Mouse (Mus musculus) MEL (cell line): ENCODE measurements around the gene Tm9sf4. TPM values are rescaled to one million over a fixed set of nuclear protein-coding genes. Genes with fewer than 3 reads are reported as not detected.
A peak's percentile ranks its signal among the peaks of the same experiment; 100 is the strongest.

ENCODE experiments used
- DNase-seq: peaks from one replicate; pipeline ENCODE4 v3.0.0; 2011; ENCODE audit warnings: low read depth, low spot score
- H3K27ac ChIP-seq: 2 replicates; pipeline ENCODE4 v1.5.1; 2012; ENCODE audit warnings: low read depth, mild to moderate bottlenecking, control low read depth, low read length, moderate library complexity; ENCODE audit not compliant: control insufficient read depth
- H3K27me3 ChIP-seq, 2 experiments: fragments of 150-350 bp in 1 of 2; sonication (generic) in 1 of 2; 2 replicates each; pipeline ENCODE4 v1.6.1; 2012; ENCODE audit warnings: low read length in 2 of 2, mild to moderate bottlenecking in 2 of 2, improper control_type of control experiment in 1 of 2, moderate library complexity in 1 of 2; ENCODE audit not compliant: insufficient read depth in 2 of 2, control insufficient read depth in 1 of 2
- H3K36me3 ChIP-seq, 2 experiments: 2 replicates each; pipeline ENCODE4 v1.6.1; 2012 to 2014; ENCODE audit warnings: low read length in 2 of 2, improper control_type of control experiment in 1 of 2, inconsistent platforms in 1 of 2, mild to moderate bottlenecking in 1 of 2; ENCODE audit not compliant: insufficient read depth in 2 of 2, control insufficient read depth in 1 of 2
- H3K4me1 ChIP-seq, 2 experiments: fragments of 150-350 bp in 1 of 2; sonication (generic) in 1 of 2; 2 replicates each; pipeline ENCODE4 v1.6.1; 2012; ENCODE audit warnings: low read length in 2 of 2, improper control_type of control experiment in 1 of 2, mild to moderate bottlenecking in 1 of 2; ENCODE audit not compliant: insufficient read depth in 2 of 2, control insufficient read depth in 1 of 2
- H3K4me3 ChIP-seq, 2 experiments: fragments of 150-350 bp in 1 of 2; sonication (generic) in 1 of 2; 2 replicates each; pipeline ENCODE4 v1.5.1; 2012; ENCODE audit warnings: low read depth in 2 of 2, low read length in 2 of 2, mild to moderate bottlenecking in 2 of 2, moderate library complexity in 2 of 2, control low read depth in 1 of 2, improper control_type of control experiment in 1 of 2; ENCODE audit not compliant: control insufficient read depth in 1 of 2, insufficient read depth in 1 of 2
- H3K79me2 ChIP-seq: 2 replicates; pipeline ENCODE4 v1.6.1; 2012; ENCODE audit warnings: mild to moderate bottlenecking, low read length, moderate library complexity; ENCODE audit not compliant: control insufficient read depth, poor library complexity, insufficient read depth
- H3K9ac ChIP-seq: 2 replicates; pipeline ENCODE4 v1.6.1; 2012; ENCODE audit warnings: low read depth, mild to moderate bottlenecking, control low read depth, low read length, moderate library complexity; ENCODE audit not compliant: control insufficient read depth, poor library complexity, severe bottlenecking
- H3K9me3 ChIP-seq: fragments of 150-350 bp; sonication (generic); replicated peaks from 2 replicates; pipeline ENCODE4 v1.6.1; 2012; ENCODE audit warnings: mild to moderate bottlenecking, low read length, improper control_type of control experiment, moderate library complexity; ENCODE audit not compliant: insufficient read depth
- BHLHE40 ChIP-seq: IDR thresholded peaks from 2 replicates; pipeline ENCODE4 v1.6.1; 2012; ENCODE audit warnings: low read depth, mild to moderate bottlenecking, inconsistent platforms, low read length, improper control_type of control experiment, borderline replicate concordance
- CHD1 ChIP-seq: IDR thresholded peaks from 2 replicates; pipeline ENCODE4 v1.6.1; 2012; ENCODE audit warnings: low read depth, mild to moderate bottlenecking, inconsistent platforms, low read length, improper control_type of control experiment
- CHD2 ChIP-seq: IDR thresholded peaks from 2 replicates; pipeline ENCODE4 v1.6.1; 2011; ENCODE audit warnings: low read length, improper control_type of control experiment
- CTCF ChIP-seq, 3 experiments: IDR thresholded peaks in 2 of 3; conservative IDR thresholded peaks in 1 of 3; 2 replicates each; pipeline ENCODE4 v1.5.1; 2011 to 2012; ENCODE audit warnings: low read length in 3 of 3, low read depth in 2 of 3, mild to moderate bottlenecking in 2 of 3, improper control_type of control experiment in 1 of 3, inconsistent platforms in 1 of 3, mixed read lengths in 1 of 3, moderate library complexity in 1 of 3; ENCODE audit not compliant: control insufficient read depth in 1 of 3, insufficient read depth in 1 of 3, poor library complexity in 1 of 3, severe bottlenecking in 1 of 3
- ELF1 ChIP-seq: IDR thresholded peaks from 2 replicates; pipeline ENCODE4 v1.6.1; 2014; ENCODE audit warnings: low read depth, mild to moderate bottlenecking, inconsistent platforms, low read length, improper control_type of control experiment, moderate library complexity
- EP300 ChIP-seq, 2 experiments: IDR thresholded peaks; 2 replicates each; pipeline ENCODE4 v1.6.1; 2011; ENCODE audit warnings: improper control_type of control experiment in 2 of 2, low read length in 2 of 2, low read depth in 1 of 2, mild to moderate bottlenecking in 1 of 2
- ETS1 ChIP-seq: IDR thresholded peaks from 2 replicates; pipeline ENCODE4 v1.6.1; 2012; ENCODE audit warnings: low read depth, mild to moderate bottlenecking, inconsistent platforms, low read length, improper control_type of control experiment, moderate library complexity
- GABPA ChIP-seq: IDR thresholded peaks from 2 replicates; pipeline ENCODE4 v1.6.1; 2012; ENCODE audit warnings: low read depth, mild to moderate bottlenecking, inconsistent platforms, low read length, improper control_type of control experiment, moderate library complexity
- GATA1 ChIP-seq: IDR thresholded peaks from 2 replicates; pipeline ENCODE4 v1.6.1; 2011; ENCODE audit warnings: low read depth, low read length, improper control_type of control experiment
- KAT2A ChIP-seq: conservative IDR thresholded peaks from 2 replicates; pipeline ENCODE4 v1.6.1; 2012; ENCODE audit warnings: low read depth, low read length, improper control_type of control experiment, inconsistent platforms
- MAX ChIP-seq: IDR thresholded peaks from 2 replicates; pipeline ENCODE4 v1.6.1; 2011; ENCODE audit warnings: low read length, improper control_type of control experiment
- MEF2A ChIP-seq: IDR thresholded peaks from 2 replicates; pipeline ENCODE4 v1.6.1; 2014; ENCODE audit warnings: low read depth, mild to moderate bottlenecking, inconsistent platforms, low read length, improper control_type of control experiment; ENCODE audit not compliant: poor library complexity, insufficient replicate concordance, severe bottlenecking; ENCODE audit errors: extremely low read depth
- MXI1 ChIP-seq: IDR thresholded peaks from 2 replicates; pipeline ENCODE4 v1.6.1; 2011; ENCODE audit warnings: mild to moderate bottlenecking, low read depth, low read length, improper control_type of control experiment
- MYB ChIP-seq: IDR thresholded peaks from 2 replicates; pipeline ENCODE4 v1.6.1; 2011; ENCODE audit warnings: mild to moderate bottlenecking, low read depth, low read length, improper control_type of control experiment
- MYC ChIP-seq: IDR thresholded peaks from 2 replicates; pipeline ENCODE4 v1.6.1; 2011; ENCODE audit warnings: low read depth, mild to moderate bottlenecking, low read length, improper control_type of control experiment, moderate library complexity
- NELFE ChIP-seq: IDR thresholded peaks from 2 replicates; pipeline ENCODE4 v1.6.1; 2011; ENCODE audit warnings: low read depth, low read length, improper control_type of control experiment
- NRF1 ChIP-seq: IDR thresholded peaks from 2 replicates; pipeline ENCODE4 v1.6.1; 2014; ENCODE audit warnings: low read depth, mild to moderate bottlenecking, inconsistent platforms, low read length, improper control_type of control experiment, moderate library complexity; ENCODE audit not compliant: poor library complexity, insufficient read depth, severe bottlenecking
- POLR2A ChIP-seq, 2 experiments: IDR thresholded peaks; 2 replicates each; pipeline ENCODE4 v1.6.1; 2011 to 2012; ENCODE audit warnings: low read length in 2 of 2, mild to moderate bottlenecking in 2 of 2, control low read depth in 1 of 2, improper control_type of control experiment in 1 of 2, low read depth in 1 of 2, moderate library complexity in 1 of 2; ENCODE audit not compliant: control insufficient read depth in 1 of 2, insufficient read depth in 1 of 2, poor library complexity in 1 of 2
- RAD21 ChIP-seq: IDR thresholded peaks from 2 replicates; pipeline ENCODE4 v1.6.1; 2011; ENCODE audit warnings: mild to moderate bottlenecking, low read depth, low read length, improper control_type of control experiment
- RCOR1 ChIP-seq: IDR thresholded peaks from 2 replicates; pipeline ENCODE4 v1.6.1; 2012; ENCODE audit warnings: low read depth, mild to moderate bottlenecking, inconsistent platforms, low read length, improper control_type of control experiment
- SIN3A ChIP-seq: IDR thresholded peaks from 2 replicates; pipeline ENCODE4 v1.6.1; 2012; ENCODE audit warnings: low read length, improper control_type of control experiment, inconsistent platforms
- TBP ChIP-seq: IDR thresholded peaks from 2 replicates; pipeline ENCODE4 v1.8.0; 2011; ENCODE audit warnings: low read depth, low read length, improper control_type of control experiment
- TCF12 ChIP-seq: IDR thresholded peaks from 2 replicates; pipeline ENCODE4 v1.6.1; 2014; ENCODE audit warnings: low read depth, mild to moderate bottlenecking, inconsistent platforms, low read length, improper control_type of control experiment, moderate library complexity
- UBTF ChIP-seq: IDR thresholded peaks from 2 replicates; pipeline ENCODE4 v1.6.1; 2012; ENCODE audit warnings: low read depth, mild to moderate bottlenecking, inconsistent platforms, low read length, improper control_type of control experiment, moderate library complexity, borderline replicate concordance; ENCODE audit not compliant: insufficient read depth
- USF1 ChIP-seq: IDR thresholded peaks from 2 replicates; pipeline ENCODE4 v1.6.1; 2014; ENCODE audit warnings: low read depth, mild to moderate bottlenecking, inconsistent platforms, low read length, improper control_type of control experiment, moderate library complexity
- USF2 ChIP-seq, 2 experiments: IDR thresholded peaks; 2 replicates each; pipeline ENCODE4 v1.6.1; 2011 to 2012; ENCODE audit warnings: improper control_type of control experiment in 2 of 2, low read length in 2 of 2, borderline replicate concordance in 1 of 2, inconsistent platforms in 1 of 2, low read depth in 1 of 2, mild to moderate bottlenecking in 1 of 2; ENCODE audit not compliant: insufficient read depth in 1 of 2
- ZNF384 ChIP-seq: IDR thresholded peaks from 2 replicates; pipeline ENCODE4 v1.6.1; 2012; ENCODE audit warnings: low read depth, mild to moderate bottlenecking, inconsistent platforms, low read length, improper control_type of control experiment
- polyA plus RNA-seq, 2 experiments: library from polyadenylated mRNA; stranded (reverse) in 1 of 2; unstranded in 1 of 2; fragments of >175 nt in 1 of 2; fragments of >200 nt in 1 of 2; gene quantifications; 2 replicates each; pipeline versions ENCODE4 v1.2.1 to v1.2.4; 2012; ENCODE audit warnings: low replicate concordance in 2 of 2, low read depth in 1 of 2; ENCODE audit not compliant: insufficient read length in 2 of 2, insufficient read depth in 1 of 2, missing spikeins in 1 of 2
- total RNA-seq: library from RNA; depleted of rRNA; stranded (reverse); fragments of 300-350 nt; gene quantifications from 2 replicates; pipeline ENCODE4 v1.2.3, GENCODE M21; 2012

Tm9sf4 gene
- total and polyA plus RNA-seq, 3 experiments: 16.1 to 269 (median 29.8) TPM

GRCm38 (mm10) chr2:153239860-153240480 lies 78.9 kb downstream of the Tm9sf4 start:
- no peak for DNase-seq
- Histone ChIP-seq H3K79me2 (peaks cover 50% of the 10 kb centered on the region), H3K27ac (peak overlapping the region; percentile 94), H3K9me3 (no peaks in the 10 kb centered on the region), H3K4me3 (peak overlapping the region; percentile 93 to 98), H3K27me3 (no peaks in the 10 kb centered on the region), H3K36me3 (peaks cover 15 to 36% of the 10 kb centered on the region in 2 experiments), H3K4me1 (peaks cover 14 to 18% of the 10 kb centered on the region in 2 experiments), H3K9ac (peak overlapping the region; percentile 98)
- TF ChIP-seq USF1 (no peak), GABPA (no peak), RAD21 (no peak), CTCF (IDR thresholded peaks at IDR 0.05 in 2 of 3, conservative IDR thresholded peaks at IDR 0.05 in 1 of 3; ENCODE audit: control insufficient read depth in 1 of 3, insufficient read depth in 1 of 3, low read depth in 2 of 3, low read length in 3 of 3, poor library complexity in 1 of 3, severe bottlenecking in 1 of 3) (no peak), MYB (no peak), KAT2A (no peak), USF2 (IDR thresholded peaks at IDR 0.05; ENCODE audit: borderline replicate concordance in 1 of 2, insufficient read depth in 1 of 2, low read depth in 1 of 2, low read length in 2 of 2) (no peak), RCOR1 (no peak), ZNF384 (no peak)

GRCm38 (mm10) chr2:153240701-153241235 lies 79.7 kb downstream of the Tm9sf4 start:
- peaks cover 14 to 18% of the 10 kb centered on the region in 2 experiments for H3K4me1 ChIP-seq
- no peaks in the 10 kb centered on the region for H3K27me3 ChIP-seq
- no peaks in the 10 kb centered on the region for H3K9me3 ChIP-seq
- H3K4me3 ChIP-seq: peak overlapping the region; percentile 93 to 98
- peaks cover 9 to 34% of the 10 kb centered on the region in 2 experiments for H3K36me3 ChIP-seq
- DNase-seq: peak; percentile 86
- peak overlapping the region; percentile 98 for H3K9ac ChIP-seq
- H3K79me2 ChIP-seq: peaks cover 50% of the 10 kb centered on the region
- peak overlapping the region; percentile 94 for H3K27ac ChIP-seq
- TF ChIP-seq MXI1 (peak; percentile 66), EP300 (IDR thresholded peaks at IDR 0.05; ENCODE audit: low read depth in 1 of 2, low read length in 2 of 2) (peak; percentile 90), CHD2 (no peak), MYB (peak; percentile 41; the same call in 1 of the 2 replicates), POLR2A (IDR thresholded peaks at IDR 0.05; ENCODE audit: control insufficient read depth in 1 of 2, insufficient read depth in 1 of 2, low read depth in 1 of 2, low read length in 2 of 2, poor library complexity in 1 of 2) (peak in 1 of 2 experiments; percentile 40; a peak in 2 of 4 replicates), NELFE (peak; percentile 52), RAD21 (no peak), ELF1 (0 out of 2 replicates have a peak, but pooled peaks have one; percentile 19), ETS1 (peak; percentile 87), MEF2A (0 out of 2 replicates have a peak, but pooled peaks have one; percentile 44), CHD1 (0 out of 2 replicates have a peak, but pooled peaks have one; percentile 45), MYC (peak; percentile 62; the same call in 1 of the 2 replicates), UBTF (no peak), TCF12 (peak; percentile 97), TBP (peak; percentile 54; the same call in 1 of the 2 replicates), NRF1 (0 out of 2 replicates have a peak, but pooled peaks have one; percentile 15), SIN3A (no peak; the same call in none of the 2 replicates), GABPA (no peak), ZNF384 (0 out of 2 replicates have a peak, but pooled peaks have one; percentile 24), KAT2A (peak; percentile 40; the same call in 1 of the 2 replicates), MAX (peak; percentile 60), GATA1 (peak; percentile 93), BHLHE40 (peak; percentile 64; the same call in 1 of the 2 replicates), USF1 (peak; percentile 43; the same call in 1 of the 2 replicates)
